Mouse (Mus musculus) ES-Bruce4 (cell line): ENCODE data around the gene Ttll9.

ENCODE experiments used
- CTCF ChIP-seq: IDR thresholded peaks from one replicate; pipeline ENCODE4 v1.8.1; 2011; ENCODE audit warnings: low read depth, low read length
- POLR2A ChIP-seq: IDR thresholded peaks from one replicate; pipeline ENCODE4 v1.8.1; 2011; ENCODE audit warnings: low read length; ENCODE audit not compliant: insufficient read depth

- TF ChIP-seq CTCF (no peak), POLR2A (no peak)
Measured at GRCm38 (mm10) chr2:153053896-153054295, 91.6 kb downstream of the Ttll9 start.
